Mouse (Mus musculus) intestine, postnatal 0 days (tissue): Measurements from ENCODE around the gene Dusp21. TPM values are rescaled to one million over a fixed set of nuclear protein-coding genes. Genes with fewer than 3 reads are reported as not detected.

ENCODE experiments used
- ATAC-seq: fragments of 200-750 bp; cut with Nextera tagmentation; 2 replicates; pipeline ENCODE4 v1.8.0; 2017; ENCODE audit warnings: mild to moderate bottlenecking, moderate TSS enrichment, moderate library complexity
- H3K27ac ChIP-seq: fragments of 300-500 bp; sonication (generic); 2 replicates; pipeline ENCODE4 v1.5.1; 2014; ENCODE audit warnings: mild to moderate bottlenecking, low read depth, low read length, moderate library complexity
- H3K27me3 ChIP-seq: fragments of 300-500 bp; sonication (generic); replicated peaks from 2 replicates; pipeline ENCODE4 v1.6.1; 2014; ENCODE audit warnings: low read length, mixed read lengths; ENCODE audit not compliant: control insufficient read depth, insufficient read depth
- H3K36me3 ChIP-seq: fragments of 300-500 bp; sonication (generic); 2 replicates; pipeline ENCODE4 v1.6.1; 2014; ENCODE audit warnings: mild to moderate bottlenecking, moderate library complexity; ENCODE audit not compliant: control insufficient read depth, insufficient read depth
- H3K4me1 ChIP-seq: fragments of 300-500 bp; sonication (generic); replicated peaks from 2 replicates; pipeline ENCODE4 v1.6.1; 2014; ENCODE audit warnings: antibody characterized with exemption, low read length, mixed read lengths; ENCODE audit not compliant: control insufficient read depth, insufficient read depth
- H3K4me2 ChIP-seq: fragments of 300-500 bp; sonication (generic); replicated peaks from 2 replicates; pipeline ENCODE4 v1.6.1; 2014; ENCODE audit warnings: low read depth, mild to moderate bottlenecking, moderate library complexity
- H3K4me3 ChIP-seq: fragments of 300-500 bp; sonication (generic); 2 replicates; pipeline ENCODE4 v1.5.1; 2014; ENCODE audit warnings: low read depth, low read length
- H3K9ac ChIP-seq: fragments of 300-500 bp; sonication (generic); 2 replicates; pipeline ENCODE4 v1.6.1; 2014; ENCODE audit warnings: mild to moderate bottlenecking, low read depth, low read length
- H3K9me3 ChIP-seq: fragments of 300-500 bp; sonication (generic); 2 replicates; pipeline ENCODE4 v1.6.1; 2016; ENCODE audit warnings: mixed run types; ENCODE audit not compliant: control insufficient read depth
- CTCF ChIP-seq: sonication (generic); IDR thresholded peaks from 2 replicates; pipeline ENCODE4 v1.5.1; 2016; ENCODE audit warnings: low read depth, mild to moderate bottlenecking, control low read depth, antibody characterized with exemption, moderate library complexity
- WGBS: fragments of 180-500 bp; shearing (Covaris S2); extraction: QIAGEN DNeasy Blood & Tissue Kit; methylation state at CpG from one replicate; pipeline ENCODE4 v1.1.7; 2014; 5-methylcytosine and 5-hydroxymethylcytosine counted together
- polyA plus RNA-seq: library from polyadenylated mRNA; unstranded; fragments of >200 nt; fragmentation: Nextera tagmentation; extraction: Ambion mirVana; gene quantifications from 2 replicates; pipeline ENCODE4 v1.2.1, GENCODE M21; 2015

The Dusp21 gene
- polyA plus RNA-seq, 1 experiment from 2014 or later = not detected

GRCm38 (mm10) chrX:18179492-18179891 lies 33.8 kb downstream of the Dusp21 start:
- no peak for TF ChIP-seq CTCF
- no peak overlapping the region for H3K4me2 ChIP-seq
- WGBS = 44% methylated on average over 1 of the region's 1 CpGs
- no peak for ATAC-seq
- H3K9me3 ChIP-seq = no peaks in the 10 kb centered on the region
- no peak overlapping the region for H3K4me3 ChIP-seq
- H3K4me1 ChIP-seq = no peaks in the 10 kb centered on the region
- H3K27me3 ChIP-seq = no peaks in the 10 kb centered on the region
- no peak overlapping the region for H3K27ac ChIP-seq
- H3K9ac ChIP-seq = no peak overlapping the region
- H3K36me3 ChIP-seq = no peaks in the 10 kb centered on the region

GRCm38 (mm10) chrX:18187203-18187602 lies 41.5 kb downstream of the Dusp21 start:
- no peak for ATAC-seq
- no peak for TF ChIP-seq CTCF
- H3K4me2 ChIP-seq = no peak overlapping the region
- no peak overlapping the region for H3K4me3 ChIP-seq
- no peaks in the 10 kb centered on the region for H3K9me3 ChIP-seq
- 0 out of 2 replicates have a peak, but pooled peaks cover 6% of the 10 kb centered on the region for H3K4me1 ChIP-seq
- H3K27ac ChIP-seq = no peak overlapping the region
- H3K36me3 ChIP-seq = no peaks in the 10 kb centered on the region
- H3K9ac ChIP-seq = no peak overlapping the region
- no peaks in the 10 kb centered on the region for H3K27me3 ChIP-seq

- WGBS = 98% methylated on average over 2 of the region's 2 CpGs
- Histone ChIP-seq H3K9ac (no peak overlapping the region), H3K9me3 (no peaks in the 10 kb centered on the region), H3K4me1 (0 out of 2 replicates have a peak, but pooled peaks cover 6% of the 10 kb centered on the region), H3K4me3 (no peak overlapping the region), H3K4me2 (no peak overlapping the region), H3K27ac (no peak overlapping the region), H3K27me3 (no peaks in the 10 kb centered on the region), H3K36me3 (no peaks in the 10 kb centered on the region)
- no peak for ATAC-seq
- TF ChIP-seq CTCF = no peak
These were observed 42.6 kb downstream of the Dusp21 start for GRCm38 (mm10) chrX:18188293-18188692.

Other genes with a start within 250 kb of the Dusp21 start
- gene Kdm6a, start 16.7 kb downstream of the Dusp21 start, polyA plus RNA-seq = 9.5 and 10.6 TPM in 2 replicates